Mouse (Mus musculus): ENCODE measurements around the gene Dennd4b.

DNA sequence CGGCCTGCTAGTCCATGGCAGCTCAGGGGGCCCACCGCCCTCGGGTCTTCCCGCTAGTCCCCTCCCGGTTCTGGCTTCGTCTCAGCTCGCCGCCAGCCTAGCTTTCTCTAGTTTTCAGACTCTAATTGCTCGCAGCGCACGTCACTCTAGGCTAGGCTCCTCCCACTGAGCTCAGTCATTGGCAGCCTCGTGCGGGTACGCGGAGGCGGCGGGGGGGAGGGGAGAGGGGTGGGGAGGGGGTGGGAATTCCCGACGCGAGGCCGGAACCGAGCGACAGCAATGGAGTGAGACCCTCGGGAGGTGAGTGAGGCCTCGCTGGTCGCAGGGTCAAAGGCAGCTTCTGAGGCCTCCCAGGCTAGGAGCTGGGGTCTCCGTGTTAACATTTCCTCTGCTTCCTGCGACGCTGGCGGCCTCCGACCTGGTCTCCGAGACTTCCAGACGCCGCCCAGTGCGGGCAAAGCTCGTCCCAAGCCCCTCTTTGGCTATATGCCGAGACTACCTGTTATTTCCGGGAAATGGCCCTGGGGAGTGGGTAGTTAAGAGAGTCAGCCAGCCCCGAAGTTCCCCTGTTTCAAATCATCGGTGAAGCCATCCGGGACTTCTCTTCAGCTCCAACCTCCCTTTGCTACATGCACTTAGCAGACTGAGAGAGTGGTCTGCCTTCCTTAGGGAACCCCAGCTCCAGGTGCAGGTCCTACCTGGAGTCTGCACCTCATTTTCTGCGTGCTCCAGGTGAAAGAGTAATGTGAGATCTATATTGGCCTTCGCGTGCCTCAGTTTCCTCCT, 16.8 kb upstream of the Dennd4b start, which contains the start of gene Slc39a1:
- peak; percentile 84 for TF ChIP-seq POLR2A (IDR thresholded peaks at IDR 0.05; ENCODE audit: control insufficient read depth, extremely low read depth, insufficient read depth, low read length, poor library complexity)
- TF ChIP-seq CTCF (IDR thresholded peaks at IDR 0.05; ENCODE audit: borderline replicate concordance, control insufficient read depth, extremely low read depth, insufficient read depth, low read length, poor library complexity), result no peak; the same call in 1 of the 2 replicates
